Mouse (Mus musculus): ENCODE data around the gene Nubp2.

GRCm38 (mm10) chr17:24878117-24878397 is 8.1 kb downstream of the Nubp2 start:
- TF ChIP-seq POLR2A (IDR thresholded peaks at IDR 0.05; ENCODE audit: extremely low read depth, insufficient read depth, low read length) (no peak), CTCF (IDR thresholded peaks at IDR 0.05; ENCODE audit: low read depth, low read length) (no peak)
